Mouse (Mus musculus) E14TG2a.4 (cell line): ENCODE measurements around the gene Gm45753.

Source experiments
- CTCF ChIP-seq: conservative IDR thresholded peaks from 2 replicates; pipeline ENCODE4 v1.5.1; 2014; ENCODE audit warnings: low read length
- POU5F1 ChIP-seq: IDR thresholded peaks from 2 replicates; pipeline ENCODE4 v1.6.1; 2014; ENCODE audit warnings: low read length, borderline replicate concordance

DNA sequence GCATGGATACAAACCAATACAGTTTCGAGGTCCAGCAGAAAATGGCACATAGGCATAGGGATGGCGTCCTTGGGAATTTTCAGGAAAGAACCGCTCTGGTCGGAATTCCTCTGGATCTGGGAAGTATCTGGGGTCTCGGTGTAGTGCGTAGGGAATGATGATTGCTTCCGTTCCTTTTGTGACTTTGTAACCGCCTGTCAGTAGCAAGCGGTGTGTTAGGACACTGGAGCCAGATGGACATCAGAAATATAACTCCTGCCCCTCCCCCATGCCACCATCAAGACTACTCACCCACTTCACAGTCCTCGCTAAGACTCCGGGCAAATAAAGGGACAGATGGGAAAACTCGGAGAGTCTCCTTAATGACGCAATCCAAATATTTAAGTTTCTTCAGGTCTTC lies at the start of gene Gm45753:
- TF ChIP-seq CTCF (no peak), POU5F1 (no peak)
